Mouse (Mus musculus): Measurements from ENCODE around the gene Lgals3bp. TPM values are rescaled to one million over a fixed set of nuclear protein-coding genes. Genes with fewer than 3 reads are reported as not detected.

The Lgals3bp gene
- total and polyA plus RNA-seq, 3 experiments, result 3.0 to 18.3 TPM; not detected in 1

DNA sequence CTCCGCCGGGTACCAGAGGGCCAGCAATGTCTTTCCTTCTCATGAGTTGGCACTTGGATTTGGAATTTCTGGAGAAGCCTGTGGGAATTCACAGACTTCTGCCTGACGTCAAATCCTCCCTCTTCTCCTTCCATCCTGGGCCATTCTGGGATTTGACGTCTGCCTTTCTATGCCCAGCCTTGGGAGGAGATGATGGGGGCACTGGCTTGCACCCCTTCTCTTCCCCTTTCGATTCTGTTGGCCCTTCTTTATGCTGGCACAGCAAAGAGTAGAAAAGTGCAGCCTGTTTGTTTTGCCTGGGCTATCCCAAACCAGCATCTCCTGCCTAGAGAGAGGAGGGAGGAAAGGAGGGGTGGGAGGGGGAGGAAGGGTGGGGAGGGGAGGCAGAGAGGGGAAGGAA, 24.9 kb upstream of the Lgals3bp start:
- Histone ChIP-seq H3K4me1 (ENCODE audit: control insufficient read depth in 1 of 2, insufficient read depth in 2 of 2, low read length in 2 of 2) (peaks cover 2 to 13% of the 10 kb centered on the region in 2 experiments; a peak in 3 of 4 replicates), H3K27ac (ENCODE audit: control insufficient read depth, low read depth, low read length) (no peak overlapping the region), H3K79me2 (ENCODE audit: control insufficient read depth, insufficient read depth, low read length, poor library complexity) (no peaks in the 10 kb centered on the region), H3K4me3 (ENCODE audit: control insufficient read depth in 1 of 2, insufficient read depth in 1 of 2, low read depth in 2 of 2, low read length in 2 of 2) (no peak overlapping the region), H3K36me3 (ENCODE audit: control insufficient read depth in 1 of 2, insufficient read depth in 2 of 2, low read length in 2 of 2) (peaks cover 0 to 5% of the 10 kb centered on the region in 2 experiments; a peak in 2 of 4 replicates), H3K27me3 (ENCODE audit: control insufficient read depth in 1 of 2, insufficient read depth in 2 of 2, low read length in 2 of 2) (no peaks in the 10 kb centered on the region; a peak in 1 of 4 replicates), H3K9me3 (replicated peaks; ENCODE audit: insufficient read depth, low read length) (no peaks in the 10 kb centered on the region), H3K9ac (ENCODE audit: control insufficient read depth, low read depth, low read length, poor library complexity, severe bottlenecking) (no peak overlapping the region)
- TF ChIP-seq MYB (IDR thresholded peaks at IDR 0.05; ENCODE audit: low read depth, low read length) (no peak), JUND (IDR thresholded peaks at IDR 0.05; ENCODE audit: low read depth, low read length) (no peak), MXI1 (IDR thresholded peaks at IDR 0.05; ENCODE audit: low read depth, low read length) (no peak), SMC3 (IDR thresholded peaks at IDR 0.05; ENCODE audit: low read depth, low read length) (no peak), EP300 (IDR thresholded peaks at IDR 0.05; ENCODE audit: low read depth in 1 of 2, low read length in 2 of 2) (no peak), TAL1 (IDR thresholded peaks at IDR 0.05; ENCODE audit: low read length) (no peak), POLR2AphosphoS2 (IDR thresholded peaks at IDR 0.05; ENCODE audit: low read length) (no peak), ZC3H11A (IDR thresholded peaks at IDR 0.05; ENCODE audit: low read depth, low read length) (no peak), TCF12 (IDR thresholded peaks at IDR 0.05; ENCODE audit: low read depth, low read length) (no peak), ZMIZ1 (IDR thresholded peaks at IDR 0.05; ENCODE audit: low read depth, low read length) (no peak), RAD21 (IDR thresholded peaks at IDR 0.05; ENCODE audit: low read depth, low read length) (no peak), MEF2A (IDR thresholded peaks at IDR 0.05; ENCODE audit: extremely low read depth, insufficient replicate concordance, low read depth, low read length, poor library complexity, severe bottlenecking) (no peak), SIN3A (IDR thresholded peaks at IDR 0.05; ENCODE audit: low read length) (no peak), UBTF (IDR thresholded peaks at IDR 0.05; ENCODE audit: borderline replicate concordance, insufficient read depth, low read depth, low read length) (no peak), USF2 (IDR thresholded peaks at IDR 0.05; ENCODE audit: borderline replicate concordance in 1 of 2, insufficient read depth in 1 of 2, low read depth in 1 of 2, low read length in 2 of 2) (no peak), ETS1 (IDR thresholded peaks at IDR 0.05; ENCODE audit: low read depth, low read length) (no peak), NRF1 (IDR thresholded peaks at IDR 0.05; ENCODE audit: insufficient read depth, low read depth, low read length, poor library complexity, severe bottlenecking) (no peak), MAX (IDR thresholded peaks at IDR 0.05; ENCODE audit: low read length) (no peak), ELF1 (IDR thresholded peaks at IDR 0.05; ENCODE audit: low read depth, low read length) (no peak)
- no peak for DNase-seq (ENCODE audit: low read depth, low spot score)

All from MEL (cell line).